Mouse (Mus musculus): ENCODE measurements around the gene Nme7. TPM values are rescaled to one million over a fixed set of nuclear protein-coding genes. Genes with fewer than 3 reads are reported as not detected.

The Nme7 gene
- total RNA-seq (2012; rRNA removed) (23.5 and 28.4 TPM in 2 replicates), total RNA-seq (2014; rRNA removed) (33.2 and 35.9 TPM in 2 replicates), polyA plus RNA-seq (2012; ENCODE audit: insufficient read length, low read depth) (25.3 and 29.0 TPM in 2 replicates)

GRCm38 (mm10) chr1:164303821-164304220 lies at the start of gene Nme7:
Gene Nme7 (plus strand): TSS chr1:164304121.
- no peak within 1 kb of the TSS for H3K9ac ChIP-seq (ENCODE audit: insufficient read depth, low read depth)
- TF ChIP-seq GABPA (IDR thresholded peaks at IDR 0.05; ENCODE audit: insufficient replicate concordance, low read depth, low read length) (no peak), MYC (IDR thresholded peaks at IDR 0.05; ENCODE audit: low read depth, low read length) (no peak), POLR2AphosphoS2 (IDR thresholded peaks at IDR 0.05; ENCODE audit: low read depth, low read length) (no peak), MAX (IDR thresholded peaks at IDR 0.05; ENCODE audit: low read length) (no peak), RAD21 (IDR thresholded peaks at IDR 0.05; ENCODE audit: low read depth, low read length) (no peak), ELF1 (IDR thresholded peaks at IDR 0.05; ENCODE audit: low read depth, low read length) (no peak), HCFC1 (IDR thresholded peaks at IDR 0.05; ENCODE audit: low read depth, low read length) (no peak), NELFE (IDR thresholded peaks at IDR 0.05; ENCODE audit: low read depth, low read length) (no peak), E2F4 (IDR thresholded peaks at IDR 0.05; ENCODE audit: insufficient replicate concordance, low read depth, low read length) (no peak), TBP (conservative IDR thresholded peaks at IDR 0.05; ENCODE audit: low read depth, low read length) (no peak), ZC3H11A (IDR thresholded peaks at IDR 0.05; ENCODE audit: low read depth, low read length) (no peak), MAFK (IDR thresholded peaks at IDR 0.05; ENCODE audit: insufficient replicate concordance, low read length) (no peak), SMC3 (IDR thresholded peaks at IDR 0.05; ENCODE audit: low read depth, low read length) (no peak), NRF1 (IDR thresholded peaks at IDR 0.05; ENCODE audit: low read depth, low read length) (no peak), MXI1 (IDR thresholded peaks at IDR 0.05; ENCODE audit: low read depth, low read length) (no peak), JUND (conservative IDR thresholded peaks at IDR 0.05; ENCODE audit: low read depth, low read length) (no peak), ZNF384 (IDR thresholded peaks at IDR 0.05; ENCODE audit: low read depth, low read length) (no peak), POLR2A (IDR thresholded peaks at IDR 0.05; ENCODE audit: low read depth, low read length) (no peak), BHLHE40 (IDR thresholded peaks at IDR 0.05; ENCODE audit: low read depth, low read length) (no peak)
- H3K27me3 ChIP-seq (replicated peaks), result no peaks in the 10 kb centered on the region
- in situ Hi-C loops (cut with MboI; ENCODE audit: low pct_ligation_motif_present, low pct_unique_long_range_greater_than_20kb, low sequenced_read_pairs), result loop anchor here (25.0 kb wide), 1 partner anchor 808 kb away; no protein-coding TSS in a partner anchor
- H3K4me3 ChIP-seq (replicated peaks in 1 of 3; ENCODE audit: low read depth in 2 of 3, low read length in 2 of 3, poor library complexity in 1 of 3), result no peak within 1 kb of the TSS
- no peak within 1 kb of the TSS for H3K4me2 ChIP-seq (ENCODE audit: insufficient read depth, low read depth, poor library complexity, severe bottlenecking)
- H3K4me1 ChIP-seq (ENCODE audit: control insufficient read depth in 1 of 2, insufficient read depth in 2 of 2), result peaks cover 0 to 21% of the 10 kb centered on the region in 2 experiments; a peak in 2 of 4 replicates
- H3K36me3 ChIP-seq (replicated peaks in 1 of 2; ENCODE audit: control insufficient read depth in 1 of 2, insufficient read depth in 1 of 2, low read length in 1 of 2), result peaks cover 27 to 51% of the 10 kb centered on the region in 2 experiments
- H3K27ac ChIP-seq (ENCODE audit: insufficient read depth, low read depth), result no peak within 1 kb of the TSS
- DNase-seq (ENCODE audit: extremely low read depth), result no peak
- H3K9me3 ChIP-seq (replicated peaks; ENCODE audit: low read length), result no peaks in the 10 kb centered on the region
- peaks cover 9% of the 10 kb centered on the region for H3K79me2 ChIP-seq (replicated peaks; ENCODE audit: control insufficient read depth, extremely low read depth, insufficient read depth, poor library complexity, severe bottlenecking)
- dilution Hi-C loops (cut with MboI; ENCODE audit: extremely low pct_ligation_motif_present, extremely low pct_unique_long_range_greater_than_20kb, low sequenced_read_pairs), result no loop called here

DNA sequence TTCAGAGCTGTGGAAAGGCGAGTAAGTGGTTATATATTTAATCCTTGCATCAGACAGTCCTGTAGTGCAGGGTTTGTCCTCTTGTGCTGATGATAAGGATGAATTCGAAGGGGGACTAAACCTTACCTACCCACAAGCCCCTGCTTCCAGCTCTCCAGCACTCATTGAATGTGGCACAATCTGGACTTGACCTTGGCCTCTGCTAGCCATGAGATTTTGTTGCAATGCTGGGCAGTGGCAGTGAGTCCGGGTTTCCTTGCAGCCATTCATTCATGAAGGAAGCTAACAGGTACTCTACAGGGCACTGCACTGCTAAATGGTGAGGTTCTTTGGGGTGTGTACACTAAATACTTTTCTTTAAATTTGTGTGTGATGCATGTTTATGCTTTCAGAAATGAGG lies 49.1 kb upstream of the Nme7 start:
- H3K79me2 ChIP-seq (replicated peaks; ENCODE audit: control insufficient read depth, extremely low read depth, insufficient read depth, poor library complexity, severe bottlenecking), result peaks cover 41% of the 10 kb centered on the region
- dilution Hi-C loops (cut with MboI; ENCODE audit: extremely low pct_ligation_motif_present, extremely low pct_unique_long_range_greater_than_20kb, low sequenced_read_pairs), result no loop called here
- TF ChIP-seq JUN (IDR thresholded peaks at IDR 0.05; ENCODE audit: insufficient read depth, low read depth, low read length) (no peak), CHD2 (IDR thresholded peaks at IDR 0.05; ENCODE audit: low read length) (no peak), TCF12 (IDR thresholded peaks at IDR 0.05; ENCODE audit: low read depth, low read length) (no peak), JUND (conservative IDR thresholded peaks at IDR 0.05; ENCODE audit: low read depth, low read length) (no peak), RAD21 (IDR thresholded peaks at IDR 0.05; ENCODE audit: low read depth, low read length) (no peak), CTCF (conservative IDR thresholded peaks at IDR 0.05 in 1 of 2, IDR thresholded peaks at IDR 0.05 in 1 of 2; ENCODE audit: low read depth in 2 of 2, low read length in 2 of 2) (no peak), RCOR1 (conservative IDR thresholded peaks at IDR 0.05; ENCODE audit: low read depth, low read length) (no peak), NRF1 (IDR thresholded peaks at IDR 0.05; ENCODE audit: low read depth, low read length) (no peak), ZMIZ1 (IDR thresholded peaks at IDR 0.05; ENCODE audit: low read depth, low read length) (no peak), ZKSCAN1 (IDR thresholded peaks at IDR 0.05; ENCODE audit: borderline replicate concordance, low read depth, low read length) (no peak), USF2 (conservative IDR thresholded peaks at IDR 0.05; ENCODE audit: low read depth, low read length) (no peak), ZC3H11A (IDR thresholded peaks at IDR 0.05; ENCODE audit: low read depth, low read length) (no peak), ELF1 (IDR thresholded peaks at IDR 0.05; ENCODE audit: low read depth, low read length) (no peak), MXI1 (IDR thresholded peaks at IDR 0.05; ENCODE audit: low read depth, low read length) (no peak), BHLHE40 (IDR thresholded peaks at IDR 0.05; ENCODE audit: low read depth, low read length) (no peak), HCFC1 (IDR thresholded peaks at IDR 0.05; ENCODE audit: low read depth, low read length) (no peak)
- peaks cover 20 to 48% of the 10 kb centered on the region in 2 experiments for H3K36me3 ChIP-seq (replicated peaks in 1 of 2; ENCODE audit: control insufficient read depth in 1 of 2, insufficient read depth in 1 of 2, low read length in 1 of 2)
- no peaks in the 10 kb centered on the region for H3K27me3 ChIP-seq (replicated peaks)
- peaks cover 3 to 24% of the 10 kb centered on the region in 2 experiments; a peak in 3 of 4 replicates for H3K4me1 ChIP-seq (ENCODE audit: control insufficient read depth in 1 of 2, insufficient read depth in 2 of 2)
- in situ Hi-C loops (cut with MboI; ENCODE audit: low pct_ligation_motif_present, low pct_unique_long_range_greater_than_20kb, low sequenced_read_pairs), result no loop called here
- H3K27ac ChIP-seq (ENCODE audit: insufficient read depth, low read depth), result no peak overlapping the region
- no peak overlapping the region for H3K4me2 ChIP-seq (ENCODE audit: insufficient read depth, low read depth, poor library complexity, severe bottlenecking)
- no peak overlapping the region for H3K9ac ChIP-seq (ENCODE audit: insufficient read depth, low read depth)
- H3K9me3 ChIP-seq (replicated peaks; ENCODE audit: low read length), result no peaks in the 10 kb centered on the region
- H3K4me3 ChIP-seq (replicated peaks in 1 of 3; ENCODE audit: low read depth in 2 of 3, low read length in 2 of 3, poor library complexity in 1 of 3), result no peak overlapping the region
- DNase-seq (ENCODE audit: extremely low read depth), result no peak

All from CH12.LX (cell line).